Mouse (Mus musculus) ZHBTc4 (cell line): ENCODE measurements around the gene Epb41l3.
"Not testable (repeated sequence)": the region's sequence is repeated elsewhere in the genome, so short reads cannot be mapped to it uniquely, and the experiment has no call there.

Source experiments
- DNase-seq: peaks from one replicate; pipeline ENCODE4 v3.0.0-alpha.2; 2011; ENCODE audit warnings: low read depth, low spot score

Gene Epb41l3

DNA sequence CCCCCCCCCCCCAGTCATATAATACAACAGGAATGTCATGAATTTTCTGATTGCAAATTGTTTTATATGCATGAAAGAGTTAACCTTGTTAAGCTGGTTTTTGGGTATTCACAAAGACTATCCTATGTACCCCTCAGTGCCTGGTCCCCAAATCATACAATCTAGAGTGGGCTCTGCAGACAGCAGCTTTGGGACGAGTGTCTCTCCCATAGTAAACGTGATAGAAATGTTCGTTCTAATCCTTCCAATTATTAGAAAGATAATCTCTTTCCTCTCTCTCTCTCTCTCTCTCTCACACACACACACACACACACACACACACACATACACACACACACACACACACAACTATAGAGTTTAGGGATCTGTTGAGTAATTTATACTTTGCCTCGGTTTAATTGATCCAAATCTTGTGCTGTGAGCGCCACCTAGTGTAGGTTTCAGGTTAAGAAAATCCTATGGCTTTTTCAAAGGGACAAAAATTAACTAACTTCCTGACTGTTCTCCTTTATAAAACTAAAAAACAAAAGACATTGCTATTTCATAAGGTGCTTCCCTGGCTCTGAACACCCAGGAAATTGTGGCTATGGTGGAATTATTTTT lies 30.4 kb downstream of the Epb41l3 start:
- DNase-seq = peak; percentile 41

DNA sequence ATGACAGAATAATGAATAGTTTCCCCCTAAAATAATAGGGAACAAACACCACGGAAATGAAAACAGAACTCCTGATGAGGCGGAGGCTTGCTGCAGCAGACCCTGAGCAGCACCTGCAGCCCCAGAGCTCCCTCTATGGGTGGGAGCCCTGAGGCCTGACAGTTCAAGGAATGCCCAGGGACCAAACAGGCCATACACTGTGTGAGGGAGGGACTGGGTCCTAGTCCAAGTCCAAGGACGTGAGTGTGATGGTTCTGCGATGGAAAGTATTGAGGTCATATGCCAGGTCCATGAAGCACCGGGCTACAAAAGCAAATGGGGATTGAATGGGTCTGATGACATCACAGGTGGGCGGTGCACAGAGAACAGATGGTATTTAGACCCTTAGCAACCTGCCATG lies 33.7 kb downstream of the Epb41l3 start:
- DNase-seq = peak; percentile 44

DNA sequence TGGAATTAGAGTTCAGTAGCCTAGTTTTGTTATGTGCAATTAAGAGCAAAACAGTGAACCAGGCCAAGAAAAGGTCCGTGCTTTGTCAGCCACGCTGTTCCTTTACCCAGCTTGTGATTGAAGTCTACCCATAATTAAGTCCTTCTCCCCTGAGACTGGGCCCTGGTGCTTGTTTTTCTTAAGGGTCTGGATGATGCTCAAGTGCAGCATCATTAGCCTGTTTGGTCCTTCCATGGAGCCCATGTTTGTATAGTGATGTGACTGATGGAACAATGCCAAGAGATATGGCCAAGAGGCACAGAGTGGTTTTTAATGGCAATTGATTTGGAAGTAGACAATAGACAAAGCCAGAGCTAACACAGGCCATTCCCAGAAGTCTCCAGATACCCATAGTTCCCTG lies 36.7 kb downstream of the Epb41l3 start:
- DNase-seq = no peak

DNA sequence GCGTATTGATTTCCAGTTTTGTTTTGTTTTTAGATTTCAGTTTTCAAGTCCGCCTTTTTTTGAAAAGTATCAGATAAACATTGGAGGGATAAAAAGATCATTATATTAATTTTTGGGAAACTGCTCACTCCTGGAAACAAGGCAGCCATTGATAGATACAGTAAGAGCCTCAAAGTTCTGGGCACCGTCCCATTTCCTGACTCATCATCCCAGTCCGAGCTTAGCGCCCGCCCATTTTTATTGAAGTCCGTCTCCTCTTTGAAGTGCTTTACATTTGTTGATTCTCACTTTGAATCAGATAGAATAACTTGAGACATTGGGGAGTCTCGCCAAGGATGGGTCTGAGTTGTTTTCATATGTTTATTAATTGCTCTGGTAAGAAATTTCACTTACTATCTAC lies 43.7 kb downstream of the Epb41l3 start:
- no peak for DNase-seq

DNA sequence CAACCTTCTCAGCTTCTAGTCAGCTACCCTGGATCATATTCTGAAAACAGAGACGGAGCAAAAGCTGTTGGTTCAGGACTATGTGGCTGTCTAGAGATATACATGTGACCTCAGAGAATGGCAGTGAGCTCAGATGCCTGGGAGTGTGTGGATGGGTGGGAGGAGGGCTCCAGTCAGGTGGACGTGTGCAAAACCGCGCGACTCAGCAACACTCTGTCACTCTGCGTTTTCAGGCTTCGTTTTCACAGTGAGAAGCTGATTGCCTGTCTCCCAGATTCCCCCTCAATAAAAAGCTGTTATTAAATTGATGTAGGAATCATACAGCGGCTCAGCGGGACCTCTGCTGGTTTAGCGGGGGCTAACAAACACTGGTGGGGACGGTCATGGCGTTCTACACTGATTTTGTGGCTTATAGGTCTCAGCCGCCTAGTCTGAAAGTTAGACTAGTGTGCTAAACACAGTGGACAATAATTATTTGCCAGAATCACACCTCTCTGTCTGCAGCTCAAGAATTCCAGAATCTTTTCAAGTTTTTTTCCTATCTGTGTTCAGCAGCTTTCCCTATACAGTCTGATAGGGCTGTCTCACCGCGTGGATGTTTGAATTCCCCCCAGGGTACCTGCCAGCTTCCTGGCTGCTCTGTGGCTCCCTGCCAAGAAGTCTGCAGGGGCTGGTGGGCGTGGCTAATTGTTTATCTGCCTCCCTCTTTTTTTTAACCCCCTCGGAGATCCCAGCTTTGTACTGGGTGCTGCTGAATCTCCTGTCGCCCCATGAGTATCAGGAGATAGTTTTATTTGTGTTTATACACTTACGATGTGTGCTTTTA lies 45.3 kb downstream of the Epb41l3 start:
- peak; percentile 62 for DNase-seq

DNA sequence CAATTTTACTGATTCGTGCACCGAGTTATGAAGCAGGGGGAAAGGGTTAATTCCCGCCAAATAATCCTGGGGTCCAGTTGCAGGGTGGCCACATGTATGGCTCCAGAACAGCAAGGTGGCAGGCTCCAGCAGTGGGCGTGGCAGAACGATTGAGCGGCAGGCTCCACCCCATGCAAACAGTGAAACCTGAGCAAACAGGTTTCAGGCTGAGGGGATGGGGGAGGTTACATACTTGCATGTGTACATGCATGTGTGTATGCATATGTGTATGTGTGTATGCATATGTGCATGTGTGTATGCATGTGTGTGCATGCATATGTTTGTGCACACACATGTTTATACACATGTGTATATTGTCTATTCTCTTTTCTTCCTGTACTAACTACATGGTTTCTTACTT lies 46.9 kb downstream of the Epb41l3 start:
- DNase-seq = not testable (repeated sequence)

DNA sequence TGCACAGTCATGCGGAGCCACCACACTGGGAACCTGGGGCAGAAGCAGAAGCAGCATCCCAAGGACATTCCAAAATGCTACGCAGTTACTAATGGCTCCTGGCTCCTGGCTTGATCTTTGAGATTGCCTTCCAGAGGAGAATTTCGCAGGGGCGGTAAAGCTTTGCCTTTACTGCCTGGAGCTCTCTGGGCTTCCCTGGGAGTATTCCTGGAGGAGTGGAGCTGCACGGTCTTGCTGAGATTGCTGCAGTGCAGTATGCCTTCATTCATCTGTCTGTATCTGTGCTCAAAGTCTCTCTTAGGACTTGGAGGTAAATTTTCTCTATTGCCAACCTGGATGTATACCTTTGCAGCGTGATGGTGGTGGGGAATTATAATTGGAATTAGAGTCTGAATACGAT lies 52.0 kb downstream of the Epb41l3 start:
- no peak for DNase-seq

DNA sequence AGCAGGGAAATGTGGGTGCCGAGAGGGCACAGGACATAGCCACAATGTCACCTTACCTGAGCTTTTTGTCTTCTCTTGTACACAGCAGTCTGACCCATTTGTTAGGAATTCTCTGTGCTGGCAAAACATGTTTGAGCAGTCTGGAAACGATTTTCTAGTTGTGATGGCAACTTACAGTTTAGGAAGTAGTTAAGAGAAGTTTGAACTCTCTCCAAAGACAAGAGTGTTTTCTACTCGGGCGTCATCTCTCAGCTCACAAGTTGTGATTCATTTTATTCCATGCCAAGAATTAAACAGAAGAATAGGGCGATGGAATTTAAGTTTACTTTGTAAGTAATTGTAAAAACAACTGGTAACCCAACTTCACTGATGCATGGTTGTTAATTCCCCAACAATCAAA lies 52.5 kb downstream of the Epb41l3 start:
- DNase-seq = no peak

DNA sequence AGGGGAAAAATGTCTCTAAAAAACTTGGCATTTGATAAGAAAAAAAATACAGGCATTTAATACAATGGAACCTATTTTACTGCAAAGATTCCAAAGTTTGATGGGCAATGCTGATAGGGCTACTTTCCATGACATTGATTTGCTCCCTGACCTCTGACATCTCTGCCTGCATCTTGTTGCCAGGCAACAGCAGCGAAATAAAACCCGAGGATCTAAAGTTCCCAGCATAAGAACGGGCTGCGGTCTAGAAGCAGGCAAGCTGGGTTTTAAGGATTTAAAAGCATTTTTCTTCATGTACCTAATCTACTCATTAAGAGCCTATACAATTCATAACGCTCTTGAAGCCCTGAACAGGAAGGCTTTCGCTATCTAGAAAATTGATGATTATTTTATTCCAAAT lies 54.0 kb downstream of the Epb41l3 start:
- no peak for DNase-seq

DNA sequence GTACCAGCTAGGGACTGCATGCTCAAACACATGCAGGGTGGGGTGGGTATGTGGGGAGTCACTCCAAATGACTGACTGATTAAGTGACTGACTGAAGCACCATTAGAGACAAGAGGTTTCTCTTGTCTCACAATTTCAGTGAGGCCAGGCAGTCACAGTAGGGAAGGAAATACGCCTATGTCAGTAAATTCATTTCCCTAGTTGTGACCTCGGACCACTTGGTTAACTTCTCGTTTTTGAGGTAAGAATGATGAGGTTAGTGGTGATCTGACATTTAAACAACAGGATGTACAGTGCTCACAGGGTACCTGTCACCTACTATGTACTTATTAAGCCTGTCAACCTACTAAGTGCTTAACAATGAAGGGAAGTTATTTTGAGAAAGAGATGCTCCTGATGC lies 67.5 kb downstream of the Epb41l3 start:
- DNase-seq = no peak

DNA sequence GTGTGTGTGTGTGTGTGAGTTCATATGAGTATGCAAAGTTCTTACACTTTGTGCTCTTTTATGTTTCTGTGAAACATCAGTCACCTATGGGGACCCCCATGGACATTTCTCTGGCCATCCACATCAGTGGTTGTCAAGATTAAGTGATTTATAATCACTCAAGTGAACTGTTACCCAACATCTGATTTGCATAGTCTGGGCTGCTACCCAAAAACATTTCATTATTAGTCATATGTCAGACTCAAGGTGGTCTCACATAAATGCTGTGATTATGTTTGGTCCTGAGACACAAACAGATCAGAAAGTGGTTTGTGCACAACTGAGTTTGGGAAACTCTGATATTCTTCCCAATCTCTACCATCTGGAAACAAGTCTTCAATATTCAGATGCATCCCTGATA lies 75.3 kb downstream of the Epb41l3 start:
- no peak for DNase-seq

DNA sequence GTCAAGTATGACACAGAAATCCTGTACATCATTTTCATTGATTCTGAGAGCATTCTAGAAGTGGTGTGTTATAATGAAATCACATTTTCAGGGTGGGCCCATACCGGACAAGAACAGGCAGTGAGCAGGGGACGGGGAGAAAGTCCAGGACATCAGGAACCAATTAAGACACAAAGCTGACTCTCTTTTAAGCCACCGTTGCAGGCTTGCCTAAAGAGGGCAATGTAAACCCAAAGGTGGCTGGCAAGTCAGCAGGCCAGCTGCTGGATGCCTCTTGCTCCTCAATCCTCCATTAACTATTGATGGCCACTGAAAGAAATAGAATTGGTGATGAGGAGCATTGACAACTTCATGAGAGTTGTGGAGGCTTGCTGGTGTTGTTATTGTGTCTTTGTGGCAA lies 75.8 kb downstream of the Epb41l3 start:
- DNase-seq = no peak

DNA sequence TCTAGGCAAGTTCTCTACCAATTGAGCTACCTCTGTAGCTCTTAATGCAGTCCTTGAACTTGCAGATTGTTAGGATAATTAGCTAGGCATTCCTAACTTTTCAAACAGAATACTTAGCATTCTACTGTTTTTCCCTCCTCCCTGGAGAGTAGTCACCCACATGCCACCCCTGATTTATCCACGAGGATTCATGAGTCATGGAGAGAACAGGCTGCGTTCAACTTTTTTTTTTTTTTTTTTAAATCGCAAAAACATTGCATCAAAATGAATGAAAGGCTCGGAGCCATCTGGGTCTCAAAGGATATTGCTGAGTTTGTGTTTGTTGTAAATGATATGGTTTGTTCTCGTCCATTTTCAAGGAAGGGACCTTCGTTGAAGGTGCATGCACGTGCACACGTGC lies 79.6 kb downstream of the Epb41l3 start:
- DNase-seq = no peak

DNA sequence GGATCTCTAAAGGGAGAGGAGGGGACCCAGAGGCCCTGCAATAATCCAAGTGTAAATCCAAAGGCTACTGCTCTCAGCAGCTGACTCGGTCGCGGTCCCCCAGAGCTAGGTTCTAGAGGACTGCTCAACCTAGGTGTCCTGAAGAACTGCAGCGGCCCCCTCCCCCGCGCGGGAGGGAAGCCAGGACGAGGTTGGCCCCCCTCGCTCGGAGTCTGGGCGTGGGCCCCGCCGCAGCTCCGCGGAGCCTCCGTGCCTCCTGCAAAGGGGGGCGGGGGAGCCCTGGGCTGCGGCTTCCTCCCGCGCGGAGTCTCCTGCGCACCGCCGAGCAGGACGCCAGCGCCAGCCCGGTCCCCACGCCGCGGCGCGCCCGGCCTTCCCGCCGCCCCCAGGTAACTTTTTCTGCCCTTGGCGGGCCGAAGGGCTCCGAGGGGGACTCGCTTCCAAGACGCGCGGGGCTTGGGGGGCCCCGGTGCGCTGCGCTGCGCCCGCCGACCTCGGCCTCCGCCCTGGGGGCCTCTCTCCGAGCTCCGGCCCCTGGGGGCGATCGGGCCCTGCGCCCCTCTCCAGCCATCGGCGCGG lies 81.1 kb downstream of the Epb41l3 start:
- peak; percentile 71 for DNase-seq

DNA sequence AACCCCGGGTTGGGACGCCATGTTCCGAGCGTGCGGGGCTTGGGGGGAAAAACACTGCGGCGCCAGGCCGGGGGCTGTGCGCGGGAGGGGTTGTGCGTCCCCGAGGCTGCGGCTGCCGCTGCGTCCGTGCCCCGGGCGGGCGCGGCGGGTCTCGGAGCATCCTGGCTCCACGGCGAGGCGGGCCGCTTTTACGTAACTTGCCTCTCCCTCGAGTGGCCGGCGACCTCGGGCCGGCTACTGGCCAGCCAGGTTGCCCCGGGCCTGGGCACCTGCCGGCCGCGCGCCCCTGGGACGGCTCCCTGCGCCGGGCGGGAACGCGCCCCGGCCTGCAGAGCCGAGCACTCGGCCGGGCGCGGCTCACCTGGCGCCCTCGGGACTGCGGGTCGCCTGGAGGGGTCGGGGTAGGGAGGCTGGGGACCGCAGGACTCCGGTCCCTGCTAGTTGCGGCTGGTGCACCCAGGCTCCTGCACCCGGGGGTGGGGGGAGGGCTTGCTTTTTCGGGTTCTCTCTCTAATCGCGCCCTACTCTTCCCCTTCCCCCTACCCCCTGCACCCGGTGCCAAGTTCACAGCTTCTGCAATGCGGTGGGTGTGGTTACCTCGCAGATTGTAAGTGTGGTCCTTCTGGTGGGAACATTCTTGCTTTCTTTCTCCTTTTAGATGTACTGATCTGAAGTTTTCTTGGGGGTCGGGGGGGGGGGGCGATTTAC lies 81.8 kb downstream of the Epb41l3 start:
- DNase-seq = peak; percentile 63

DNA sequence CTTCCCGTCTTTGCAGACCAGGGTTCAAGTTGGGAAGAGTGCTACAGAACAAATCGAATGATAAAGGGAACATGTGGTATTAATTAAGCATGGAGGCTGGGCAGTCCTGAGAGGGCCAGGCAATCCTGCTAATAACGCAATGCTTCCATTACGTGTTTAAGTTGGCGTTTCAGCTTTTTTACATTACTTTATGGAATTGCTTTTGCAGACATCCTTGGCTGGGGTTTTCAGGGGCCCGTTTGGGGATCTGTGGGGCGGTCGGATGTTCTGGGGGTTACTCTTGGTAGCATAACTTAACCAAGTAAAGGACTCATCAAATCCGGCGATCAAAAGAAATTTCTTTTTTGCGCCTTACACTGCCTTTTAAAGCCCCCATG lies 82.3 kb downstream of the Epb41l3 start:
- DNase-seq = no peak

DNA sequence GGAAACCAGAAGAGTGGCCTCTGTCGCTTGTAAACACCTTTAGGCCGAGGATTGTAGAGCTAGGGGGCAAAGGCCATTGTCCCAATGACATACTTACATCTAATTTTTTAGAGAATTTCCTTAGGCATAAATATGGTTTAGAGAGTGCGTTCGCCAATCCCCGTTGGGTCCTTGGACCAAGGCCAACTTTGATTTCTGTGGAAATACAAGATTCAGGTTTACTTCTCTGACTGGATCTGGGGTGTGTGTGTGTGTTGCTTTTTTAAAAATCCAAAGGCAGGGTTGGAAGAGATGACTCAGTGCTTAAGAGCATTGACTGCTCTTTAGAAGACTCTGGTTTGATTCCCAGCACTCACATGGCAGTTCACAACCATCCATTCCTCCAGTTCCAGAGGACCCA lies 83.2 kb downstream of the Epb41l3 start:
- DNase-seq = no peak

DNA sequence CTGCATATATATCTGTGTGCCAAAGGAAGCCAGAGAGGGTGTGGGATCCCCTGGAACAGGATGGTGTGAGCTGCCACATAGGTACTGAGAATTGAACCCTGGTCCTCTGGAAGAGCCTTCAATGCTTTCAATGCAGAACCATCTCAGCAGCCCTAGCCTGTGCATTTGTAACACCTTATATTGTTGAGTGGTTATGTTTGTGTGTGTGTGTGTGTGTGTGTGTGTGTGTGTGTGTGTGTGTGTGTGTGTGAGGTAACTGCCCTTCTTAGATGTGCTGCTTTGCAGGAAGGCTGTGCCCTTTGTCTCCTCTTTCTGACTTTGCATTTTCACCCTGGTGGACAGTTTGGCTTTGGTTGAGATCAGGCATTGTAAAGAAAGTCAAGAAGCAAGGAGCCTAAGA lies 87.2 kb downstream of the Epb41l3 start:
- no peak for DNase-seq

DNA sequence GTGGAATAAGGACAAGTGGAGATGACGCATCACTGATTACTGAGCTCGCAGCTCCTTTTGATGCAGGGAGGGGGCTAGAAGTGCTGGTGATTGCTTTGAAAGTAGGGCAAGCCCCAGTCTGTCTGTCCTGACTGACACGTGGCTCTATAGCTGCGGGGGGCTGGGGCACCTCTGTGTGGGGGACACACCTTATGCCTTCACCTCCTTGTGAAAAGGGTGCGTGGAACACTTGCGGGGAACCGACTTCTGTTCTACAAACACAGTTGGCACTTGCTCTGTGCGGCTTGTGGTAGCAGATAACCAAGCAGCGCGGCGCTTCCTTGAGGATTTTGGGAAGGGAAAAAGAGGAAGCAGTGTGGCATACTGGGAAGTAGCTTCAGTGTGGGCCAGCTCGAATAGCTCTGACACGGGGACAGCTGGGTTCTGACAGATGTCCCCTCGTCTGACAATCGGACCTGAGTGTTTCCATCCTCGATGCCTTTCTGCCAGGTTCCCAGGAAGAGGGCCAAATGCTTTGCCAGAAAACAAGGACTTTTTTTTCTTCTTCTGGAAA lies 101.5 kb downstream of the Epb41l3 start:
- DNase-seq = no peak

DNA sequence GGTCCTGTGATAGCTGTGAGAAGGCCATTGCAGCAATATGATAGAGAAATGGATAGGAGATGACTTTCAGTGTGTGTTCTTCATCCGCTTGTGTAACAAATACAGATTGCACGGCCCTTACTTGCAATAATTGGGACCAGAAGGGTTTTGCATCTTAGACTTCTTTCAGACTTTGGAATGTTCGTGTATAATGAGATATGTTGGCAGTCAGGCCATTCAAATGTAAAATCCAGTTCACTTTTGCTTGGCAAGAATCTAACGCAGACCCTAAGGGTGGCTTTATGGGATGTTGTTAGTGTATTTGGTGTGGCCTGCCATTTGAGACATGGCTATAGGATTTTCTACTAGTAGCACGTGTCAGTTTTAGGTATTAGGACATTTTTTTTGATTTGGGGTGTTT lies 102.5 kb downstream of the Epb41l3 start:
- DNase-seq = no peak

DNA sequence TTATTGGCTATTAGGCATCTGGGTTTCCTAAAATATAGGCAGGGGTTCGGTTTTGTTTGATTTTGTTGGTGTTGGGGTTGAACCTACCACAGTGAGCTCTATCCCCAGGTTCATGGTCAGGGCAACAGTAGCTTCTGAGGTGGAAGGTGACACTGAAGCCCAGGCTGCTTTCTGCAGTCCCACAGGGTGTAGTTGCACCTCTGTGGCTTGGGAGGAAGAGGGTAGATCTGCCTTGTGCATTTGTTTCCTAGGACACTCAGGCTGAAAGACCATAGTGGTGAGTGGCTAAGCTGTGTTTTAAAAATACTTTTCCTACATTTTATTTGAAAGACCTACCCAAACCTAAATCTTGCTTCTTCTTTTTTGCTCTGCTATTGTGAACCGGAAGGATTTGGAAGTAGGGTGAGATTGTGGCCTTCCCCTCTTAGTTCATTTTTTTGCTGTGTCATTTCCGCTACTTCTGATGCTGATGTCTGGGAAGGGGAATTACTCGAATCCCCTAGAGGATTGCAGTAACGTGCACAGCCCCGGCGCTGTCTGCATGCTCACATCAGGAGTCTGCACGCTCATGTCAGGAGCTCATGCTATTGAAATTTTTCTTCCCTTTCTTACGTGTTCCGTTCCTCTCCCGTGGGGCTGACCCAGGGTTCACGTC lies 105.5 kb downstream of the Epb41l3 start:
- DNase-seq = no peak
